Mouse (Mus musculus) spleen, adult 2 months (tissue): ENCODE data around the gene AL732309.1. TPM values are rescaled to one million over a fixed set of nuclear protein-coding genes. Genes with fewer than 3 reads are reported as not detected.

ENCODE experiments used
- DNase-seq, 2 experiments: peaks; one replicate each; pipeline versions ENCODE4 v3.0.0 to v3.0.0-alpha.2; 2012 to 2021; ENCODE audit warnings: low spot score in 2 of 2, low read depth in 1 of 2
- H3K27ac ChIP-seq: fragments of 200-500 bp; 2 replicates; pipeline ENCODE4 v1.5.1; 2012; ENCODE audit warnings: low read length, inconsistent platforms; ENCODE audit not compliant: insufficient read depth
- H3K27me3 ChIP-seq: fragments of 200-500 bp; 2 replicates; pipeline ENCODE4 v1.6.1; 2012; ENCODE audit warnings: mild to moderate bottlenecking, moderate library complexity, low read length, inconsistent platforms; ENCODE audit not compliant: control insufficient read depth, insufficient read depth
- H3K36me3 ChIP-seq: fragments of 200-500 bp; 2 replicates; pipeline ENCODE4 v1.6.1; 2012; ENCODE audit warnings: mild to moderate bottlenecking, low read length, inconsistent platforms; ENCODE audit not compliant: control insufficient read depth, insufficient read depth
- H3K4me1 ChIP-seq: fragments of 200-500 bp; 2 replicates; pipeline ENCODE4 v1.6.1; 2011; ENCODE audit warnings: inconsistent platforms; ENCODE audit not compliant: control insufficient read depth, insufficient read depth, insufficient read length
- H3K4me3 ChIP-seq: fragments of 200-500 bp; 2 replicates; pipeline ENCODE4 v1.5.1; 2011; ENCODE audit warnings: mild to moderate bottlenecking, inconsistent platforms; ENCODE audit not compliant: insufficient read depth, insufficient read length; ENCODE audit errors: extremely low read depth
- CTCF ChIP-seq: fragments of 200-500 bp; IDR thresholded peaks from 2 replicates; pipeline ENCODE4 v1.5.1; 2011; ENCODE audit warnings: mild to moderate bottlenecking, inconsistent platforms; ENCODE audit not compliant: insufficient read depth, insufficient read length, insufficient replicate concordance; ENCODE audit errors: extremely low read depth
- POLR2A ChIP-seq: fragments of 200-500 bp; IDR thresholded peaks from 2 replicates; pipeline ENCODE4 v1.6.1; 2011; ENCODE audit warnings: low read depth, low read length, inconsistent platforms
- WGBS: fragments of 180-500 bp; shearing (Covaris S2); methylation state at CpG from one replicate; pipeline ENCODE4 v1.1.7; 2018; 5-methylcytosine and 5-hydroxymethylcytosine counted together
- polyA plus RNA-seq: library from polyadenylated mRNA; depleted of rRNA; stranded (reverse); fragments of >200 nt; gene quantifications from 2 replicates; pipeline ENCODE4 v1.2.3, GENCODE M21; 2012

The AL732309.1 gene
- polyA plus RNA-seq, 1 experiment, result 21.0 TPM

DNA sequence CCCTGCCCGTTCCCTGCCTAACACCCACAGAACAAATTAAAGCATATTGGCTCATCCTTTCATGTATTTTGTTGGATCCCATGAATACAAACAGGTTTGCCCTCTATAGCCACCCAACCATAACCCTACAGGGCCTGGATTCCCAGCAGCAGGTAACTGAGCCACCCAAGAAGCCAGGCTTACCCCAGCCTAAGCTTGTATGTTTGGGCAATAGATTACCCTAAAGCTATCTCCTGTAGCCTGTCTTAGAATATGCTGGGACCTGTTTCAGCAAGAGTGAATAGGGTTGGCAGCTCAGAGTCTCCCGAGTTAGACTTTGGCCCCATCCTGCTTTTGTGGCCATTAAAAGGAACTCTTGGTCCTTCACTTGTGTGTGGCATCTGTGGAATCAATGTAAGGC lies 38.9 kb upstream of the AL732309.1 start:
- TF ChIP-seq POLR2A (no peak), CTCF (no peak)

DNA sequence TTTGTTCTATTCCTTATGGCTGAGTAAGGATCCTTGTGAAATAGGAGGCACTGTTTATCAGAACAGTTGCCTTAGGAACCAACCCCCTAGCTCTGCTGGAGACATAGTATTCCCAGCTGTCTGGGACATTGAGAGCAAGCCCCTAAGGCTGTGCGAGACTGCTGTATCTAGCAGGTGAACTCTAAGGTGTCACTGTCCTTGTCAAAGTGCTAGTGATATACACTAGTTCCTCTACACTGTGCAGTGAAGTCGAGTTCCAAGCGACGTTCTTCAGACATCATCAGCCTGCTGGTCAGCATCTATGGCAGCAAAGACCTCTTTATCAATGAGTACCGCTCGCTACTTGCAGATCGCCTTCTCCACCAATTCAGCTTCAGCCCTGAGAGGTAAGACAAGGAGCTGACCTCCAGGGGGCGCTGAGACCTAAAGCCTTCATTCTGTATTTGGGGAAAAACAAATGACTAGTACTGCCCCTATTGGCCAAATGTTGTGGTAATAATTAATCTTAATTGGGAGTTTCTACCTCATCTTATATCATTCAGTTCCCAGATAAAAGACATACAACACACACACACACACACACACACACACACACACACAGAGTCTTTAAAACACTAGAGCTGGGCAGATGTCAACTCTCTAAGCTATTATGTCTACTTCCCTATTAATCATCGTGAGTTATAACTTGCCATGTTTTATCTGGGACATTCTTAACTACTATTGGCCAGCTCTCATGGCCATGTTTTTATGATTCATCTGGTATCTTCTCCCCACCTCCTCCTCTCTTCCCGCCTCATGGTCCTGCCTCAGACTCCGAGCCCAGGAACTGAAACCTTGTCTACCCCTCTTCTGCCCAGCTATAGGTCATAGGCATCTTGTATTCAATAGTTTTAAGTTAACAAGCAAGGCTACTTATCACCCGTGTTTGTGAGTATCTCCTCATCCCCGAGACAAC lies 32.5 kb upstream of the AL732309.1 start:
- peaks cover 36% of the 10 kb centered on the region for H3K36me3 ChIP-seq
- DNase-seq, result peak; percentile 69 to 74
- 69% methylated on average over 13 of the region's 13 CpGs for WGBS

More for the DNA sequence above, 38.9 kb upstream of the AL732309.1 start:
- no peaks in the 10 kb centered on the region for H3K4me1 ChIP-seq
- no peak for DNase-seq
- H3K27ac ChIP-seq, result no peak overlapping the region
- WGBS, result 90% methylated on average over 2 of the region's 2 CpGs
- peaks cover 23% of the 10 kb centered on the region for H3K36me3 ChIP-seq
- H3K27me3 ChIP-seq, result no peaks in the 10 kb centered on the region
- no peak overlapping the region for H3K4me3 ChIP-seq

GRCm38 (mm10) chr2:25273010-25273409 lies 26.3 kb upstream of the AL732309.1 start:
- peak overlapping the region; percentile 78 for H3K4me3 ChIP-seq
- 34% methylated on average over 16 of the region's 16 CpGs for WGBS
- TF ChIP-seq POLR2A, result no peak
- TF ChIP-seq CTCF, result no peak
- H3K4me1 ChIP-seq, result peaks cover 3% of the 10 kb centered on the region; the same call in 1 of the 2 replicates
- DNase-seq, result no peak
- H3K27ac ChIP-seq, result peak overlapping the region; percentile 3; the same call in 1 of the 2 replicates
- H3K36me3 ChIP-seq, result peaks cover 19% of the 10 kb centered on the region
- no peaks in the 10 kb centered on the region for H3K27me3 ChIP-seq

More for the DNA sequence above, 32.5 kb upstream of the AL732309.1 start:
- Histone ChIP-seq H3K4me3 (no peak overlapping the region), H3K4me1 (no peaks in the 10 kb centered on the region), H3K27ac (no peak overlapping the region), H3K27me3 (no peaks in the 10 kb centered on the region)
- peak; percentile 69; the same call in 1 of the 2 replicates for TF ChIP-seq CTCF
- TF ChIP-seq POLR2A, result no peak

- Histone ChIP-seq H3K36me3 (peaks cover 16% of the 10 kb centered on the region), H3K4me1 (peaks cover 3% of the 10 kb centered on the region; the same call in 1 of the 2 replicates)
Measured at GRCm38 (mm10) chr2:25272515-25272914, 25.9 kb upstream of the AL732309.1 start.

GRCm38 (mm10) chr2:25271827-25272511 lies 25.3 kb upstream of the AL732309.1 start, which contains the start of the genes Ssna1 and Anapc2:
Ssna1 (minus strand) TSS chr2:25272438.
Anapc2 (plus strand) TSS chr2:25272478.
- Histone ChIP-seq H3K36me3 (peaks cover 15% of the 10 kb centered on the region), H3K27me3 (no peaks in the 10 kb centered on the region), H3K4me3 (peak within 1 kb of the TSS; percentile 78), H3K4me1 (peaks cover 3% of the 10 kb centered on the region; the same call in 1 of the 2 replicates), H3K27ac (peak within 1 kb of the TSS; percentile 82)
- TF ChIP-seq POLR2A, result peak; percentile 65
- TF ChIP-seq CTCF, result no peak
- WGBS, result under 1% methylated on average over 55 of the region's 55 CpGs
- peak; percentile 89 to 94 for DNase-seq

More at GRCm38 (mm10) chr2:25272515-25272914, 25.9 kb upstream of the AL732309.1 start:
- DNase-seq, result no peak
- Histone ChIP-seq H3K4me3 (peak overlapping the region; percentile 78), H3K27me3 (no peaks in the 10 kb centered on the region), H3K27ac (peak overlapping the region; percentile 3; the same call in 1 of the 2 replicates)
- TF ChIP-seq CTCF (no peak), POLR2A (no peak)
- under 1% methylated on average over 29 of the region's 29 CpGs for WGBS

DNA sequence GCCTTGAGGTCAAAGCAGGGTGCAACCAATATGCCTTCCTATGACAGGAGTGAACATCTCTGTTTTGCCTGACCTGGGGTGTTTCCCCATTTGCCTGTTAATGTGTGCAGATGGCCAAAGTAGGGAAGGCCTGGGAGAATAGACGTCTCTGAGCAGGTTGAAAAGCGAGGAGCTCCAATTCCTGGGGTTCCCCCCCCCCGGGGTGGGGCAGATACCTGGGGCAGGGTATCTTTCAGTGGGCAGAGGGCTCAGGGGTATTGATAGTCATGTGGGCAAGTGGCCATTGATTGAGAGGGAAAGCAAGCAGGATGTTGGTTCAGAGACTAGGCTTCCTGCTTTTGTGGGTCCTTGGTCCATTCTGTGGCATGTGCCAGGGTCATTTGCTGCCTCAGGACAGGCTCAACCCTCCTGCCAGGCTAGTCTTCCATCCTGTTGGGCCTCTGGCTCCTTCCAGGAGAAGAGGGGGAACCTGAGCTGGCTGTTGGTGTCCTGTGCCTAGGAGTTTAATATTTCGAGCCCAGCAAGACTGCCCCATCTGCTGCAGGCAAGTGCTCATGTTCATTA lies 21.2 kb upstream of the AL732309.1 start:
- no peak for DNase-seq
- Histone ChIP-seq H3K4me3 (no peak overlapping the region), H3K36me3 (peaks cover 5% of the 10 kb centered on the region), H3K4me1 (peaks cover 21% of the 10 kb centered on the region), H3K27ac (no peak overlapping the region), H3K27me3 (no peaks in the 10 kb centered on the region)
- WGBS, result 81% methylated on average over 4 of the region's 4 CpGs
- TF ChIP-seq CTCF, result no peak
- no peak for TF ChIP-seq POLR2A
